Mouse (Mus musculus): ENCODE data around the gene App. TPM values are rescaled to one million over a fixed set of nuclear protein-coding genes. Genes with fewer than 3 reads are reported as not detected.

The App gene
- polyA plus RNA-seq, 1 experiment = 8.9 TPM

GRCm38 (mm10) chr16:85023106-85023505 is 150.5 kb downstream of the App start:
- no peaks in the 10 kb centered on the region for H3K4me1 ChIP-seq
- TF ChIP-seq GATA1 (IDR thresholded peaks at IDR 0.05; ENCODE audit: borderline replicate concordance, low read length) (no peak), FLI1 (IDR thresholded peaks at IDR 0.05; ENCODE audit: low read length) (no peak)
- H3K9me3 ChIP-seq = no peaks in the 10 kb centered on the region
- H3K27me3 ChIP-seq (replicated peaks) = no peaks in the 10 kb centered on the region
- H3K4me3 ChIP-seq (replicated peaks) = no peak overlapping the region
- H3K36me3 ChIP-seq (replicated peaks; ENCODE audit: low read length) = no peaks in the 10 kb centered on the region

GRCm38 (mm10) chr16:85020696-85021323 is 152.8 kb downstream of the App start:
- Histone ChIP-seq H3K4me1 (no peaks in the 10 kb centered on the region), H3K9me3 (no peaks in the 10 kb centered on the region), H3K27me3 (replicated peaks) (no peaks in the 10 kb centered on the region), H3K36me3 (replicated peaks; ENCODE audit: low read length) (no peaks in the 10 kb centered on the region), H3K4me3 (replicated peaks) (no peak overlapping the region)
- TF ChIP-seq GATA1 (IDR thresholded peaks at IDR 0.05; ENCODE audit: borderline replicate concordance, low read length) (no peak), FLI1 (IDR thresholded peaks at IDR 0.05; ENCODE audit: low read length) (no peak)

GRCm38 (mm10) chr16:85019273-85019672 is 154.3 kb downstream of the App start:
- no peaks in the 10 kb centered on the region for H3K36me3 ChIP-seq (replicated peaks; ENCODE audit: low read length)
- TF ChIP-seq FLI1 (IDR thresholded peaks at IDR 0.05; ENCODE audit: low read length) (no peak), GATA1 (IDR thresholded peaks at IDR 0.05; ENCODE audit: borderline replicate concordance, low read length) (no peak)

GRCm38 (mm10) chr16:85017845-85018244 is 155.7 kb downstream of the App start:
- H3K27me3 ChIP-seq (replicated peaks) = no peaks in the 10 kb centered on the region
- H3K36me3 ChIP-seq (replicated peaks; ENCODE audit: low read length) = no peaks in the 10 kb centered on the region
- H3K4me1 ChIP-seq = no peaks in the 10 kb centered on the region
- TF ChIP-seq GATA1 (IDR thresholded peaks at IDR 0.05; ENCODE audit: borderline replicate concordance, low read length) (no peak), FLI1 (IDR thresholded peaks at IDR 0.05; ENCODE audit: low read length) (no peak)
- H3K4me3 ChIP-seq (replicated peaks) = no peak overlapping the region
- no peaks in the 10 kb centered on the region; the same call in 1 of the 2 replicates for H3K9me3 ChIP-seq

More at GRCm38 (mm10) chr16:85019273-85019672, 154.3 kb downstream of the App start:
- H3K4me1 ChIP-seq = no peaks in the 10 kb centered on the region
- H3K9me3 ChIP-seq = no peaks in the 10 kb centered on the region
- H3K27me3 ChIP-seq (replicated peaks) = no peaks in the 10 kb centered on the region
- H3K4me3 ChIP-seq (replicated peaks) = no peak overlapping the region

GRCm38 (mm10) chr16:85012695-85013094 is 160.9 kb downstream of the App start:
- no peaks in the 10 kb centered on the region for H3K36me3 ChIP-seq (replicated peaks; ENCODE audit: low read length)
- no peak for TF ChIP-seq FLI1 (IDR thresholded peaks at IDR 0.05; ENCODE audit: low read length)
- TF ChIP-seq GATA1 (IDR thresholded peaks at IDR 0.05; ENCODE audit: borderline replicate concordance, low read length) = no peak
- peaks cover 9% of the 10 kb centered on the region; the same call in 1 of the 2 replicates for H3K9me3 ChIP-seq
- H3K4me1 ChIP-seq = no peaks in the 10 kb centered on the region
- no peak overlapping the region for H3K4me3 ChIP-seq (replicated peaks)
- H3K27me3 ChIP-seq (replicated peaks) = no peaks in the 10 kb centered on the region

GRCm38 (mm10) chr16:85012172-85012571 is 161.4 kb downstream of the App start:
- no peak overlapping the region for H3K4me3 ChIP-seq (replicated peaks)
- H3K9me3 ChIP-seq = peaks cover 9% of the 10 kb centered on the region; the same call in 1 of the 2 replicates
- H3K36me3 ChIP-seq (replicated peaks; ENCODE audit: low read length) = no peaks in the 10 kb centered on the region
- no peaks in the 10 kb centered on the region for H3K27me3 ChIP-seq (replicated peaks)
- H3K4me1 ChIP-seq = no peaks in the 10 kb centered on the region
- TF ChIP-seq FLI1 (IDR thresholded peaks at IDR 0.05; ENCODE audit: low read length) (no peak), GATA1 (IDR thresholded peaks at IDR 0.05; ENCODE audit: borderline replicate concordance, low read length) (no peak)

GRCm38 (mm10) chr16:85010651-85011050 is 162.9 kb downstream of the App start:
- Histone ChIP-seq H3K36me3 (replicated peaks; ENCODE audit: low read length) (no peaks in the 10 kb centered on the region), H3K9me3 (peaks cover 9% of the 10 kb centered on the region; the same call in 1 of the 2 replicates), H3K27me3 (replicated peaks) (no peaks in the 10 kb centered on the region), H3K4me3 (replicated peaks) (no peak overlapping the region), H3K4me1 (no peaks in the 10 kb centered on the region)
- no peak for TF ChIP-seq GATA1 (IDR thresholded peaks at IDR 0.05; ENCODE audit: borderline replicate concordance, low read length)
- no peak for TF ChIP-seq FLI1 (IDR thresholded peaks at IDR 0.05; ENCODE audit: low read length)

GRCm38 (mm10) chr16:85008866-85009645 is 164.5 kb downstream of the App start:
- no peak overlapping the region for H3K4me3 ChIP-seq (replicated peaks)
- peaks cover 9% of the 10 kb centered on the region; the same call in 1 of the 2 replicates for H3K9me3 ChIP-seq
- no peaks in the 10 kb centered on the region for H3K4me1 ChIP-seq
- no peaks in the 10 kb centered on the region for H3K27me3 ChIP-seq (replicated peaks)
- no peaks in the 10 kb centered on the region for H3K36me3 ChIP-seq (replicated peaks; ENCODE audit: low read length)
- TF ChIP-seq GATA1 (IDR thresholded peaks at IDR 0.05; ENCODE audit: borderline replicate concordance, low read length) (no peak), FLI1 (IDR thresholded peaks at IDR 0.05; ENCODE audit: low read length) (no peak)

- TF ChIP-seq FLI1 (IDR thresholded peaks at IDR 0.05; ENCODE audit: low read length) = no peak
- no peak for TF ChIP-seq GATA1 (IDR thresholded peaks at IDR 0.05; ENCODE audit: borderline replicate concordance, low read length)
- no peak overlapping the region for H3K4me3 ChIP-seq (replicated peaks)
- H3K27me3 ChIP-seq (replicated peaks) = no peaks in the 10 kb centered on the region
- H3K4me1 ChIP-seq = no peaks in the 10 kb centered on the region
- no peaks in the 10 kb centered on the region for H3K36me3 ChIP-seq (replicated peaks; ENCODE audit: low read length)
- no peaks in the 10 kb centered on the region for H3K9me3 ChIP-seq
Observed at GRCm38 (mm10) chr16:85001939-85002556, 171.5 kb downstream of the App start.

GRCm38 (mm10) chr16:85000304-85000703 is 173.3 kb downstream of the App start:
- H3K4me1 ChIP-seq = no peaks in the 10 kb centered on the region
- H3K9me3 ChIP-seq = no peaks in the 10 kb centered on the region
- TF ChIP-seq GATA1 (IDR thresholded peaks at IDR 0.05; ENCODE audit: borderline replicate concordance, low read length) (no peak), FLI1 (IDR thresholded peaks at IDR 0.05; ENCODE audit: low read length) (no peak)
- H3K4me3 ChIP-seq (replicated peaks) = no peak overlapping the region
- no peaks in the 10 kb centered on the region for H3K36me3 ChIP-seq (replicated peaks; ENCODE audit: low read length)
- no peaks in the 10 kb centered on the region for H3K27me3 ChIP-seq (replicated peaks)

Measured in megakaryocyte, embryonic 14.5 days (primary cell).